Mouse (Mus musculus) embryonic facial prominence, embryonic 13.5 days (tissue): ENCODE data around the gene U90926. TPM values are rescaled to one million over a fixed set of nuclear protein-coding genes. Genes with fewer than 3 reads are reported as not detected.
A peak's percentile ranks its signal among the peaks of the same experiment; 100 is the strongest.

Source experiments
- ATAC-seq: fragments of 200-750 bp; cut with Nextera tagmentation; 2 replicates; pipeline ENCODE4 v1.8.0; 2017; ENCODE audit warnings: low read depth; ENCODE audit not compliant: insufficient number of reproducible peaks, insufficient read depth, low FRiP score, low TSS enrichment
- H3K27ac ChIP-seq: fragments of 300-500 bp; sonication (generic); 2 replicates; pipeline ENCODE4 v1.5.1; 2015; ENCODE audit warnings: moderate library complexity, mild to moderate bottlenecking, inconsistent platforms
- H3K27me3 ChIP-seq: fragments of 300-500 bp; sonication (generic); 2 replicates; pipeline ENCODE4 v1.6.1; 2015; ENCODE audit warnings: mild to moderate bottlenecking, inconsistent platforms
- H3K36me3 ChIP-seq: fragments of 300-500 bp; sonication (generic); 2 replicates; pipeline ENCODE4 v1.6.1; 2015; ENCODE audit warnings: mild to moderate bottlenecking, inconsistent platforms
- H3K4me1 ChIP-seq: fragments of 300-500 bp; sonication (generic); 2 replicates; pipeline ENCODE4 v1.6.1; 2015; ENCODE audit warnings: inconsistent platforms
- H3K4me2 ChIP-seq: fragments of 300-500 bp; sonication (generic); 2 replicates; pipeline ENCODE4 v1.6.1; 2015; ENCODE audit warnings: moderate library complexity, mild to moderate bottlenecking, inconsistent platforms
- H3K4me3 ChIP-seq: fragments of 300-500 bp; sonication (generic); 2 replicates; pipeline ENCODE4 v1.5.1; 2015; ENCODE audit warnings: mild to moderate bottlenecking, inconsistent platforms
- H3K9ac ChIP-seq: fragments of 300-500 bp; sonication (generic); 2 replicates; pipeline ENCODE4 v1.6.1; 2015; ENCODE audit warnings: mild to moderate bottlenecking, inconsistent platforms
- H3K9me3 ChIP-seq: fragments of 300-500 bp; sonication (generic); 2 replicates; pipeline ENCODE4 v1.6.1; 2016; ENCODE audit warnings: inconsistent platforms
- WGBS: fragments of 180-500 bp; shearing (Covaris S2); methylation state at CpG from one replicate; pipeline ENCODE4 v1.1.7; 2015; ENCODE audit warnings: mixed read lengths; 5-methylcytosine and 5-hydroxymethylcytosine counted together
- polyA plus RNA-seq: library from polyadenylated mRNA; unstranded; fragments of >200 nt; fragmentation: Nextera tagmentation; extraction: Ambion mirVana; gene quantifications from 2 replicates; pipeline ENCODE4 v1.2.1, GENCODE M21; 2015

Gene U90926
- polyA plus RNA-seq, 1 experiment from 2014 or later = not detected

GRCm38 (mm10) chr5:92239333-92240232 is 24.4 kb upstream of the U90926 start:
- no peak for ATAC-seq
- Histone ChIP-seq H3K27ac (no peak overlapping the region), H3K4me2 (peak overlapping the region; percentile 41), H3K9ac (no peak overlapping the region), H3K4me3 (no peak overlapping the region), H3K27me3 (peaks cover 4% of the 10 kb centered on the region), H3K9me3 (no peaks in the 10 kb centered on the region), H3K4me1 (no peaks in the 10 kb centered on the region), H3K36me3 (no peaks in the 10 kb centered on the region)
- 41% methylated on average over 29 of the region's 29 CpGs for WGBS

- H3K4me3 ChIP-seq = no peak overlapping the region
- no peaks in the 10 kb centered on the region for H3K36me3 ChIP-seq
- no peak for ATAC-seq
- WGBS = 55% methylated on average over 5 of the region's 5 CpGs
- H3K9me3 ChIP-seq = no peaks in the 10 kb centered on the region
- peaks cover 4% of the 10 kb centered on the region for H3K27me3 ChIP-seq
- H3K4me2 ChIP-seq = no peak overlapping the region
- no peak overlapping the region for H3K9ac ChIP-seq
- H3K4me1 ChIP-seq = no peaks in the 10 kb centered on the region
- no peak overlapping the region for H3K27ac ChIP-seq
These were observed 19.8 kb upstream of the U90926 start for GRCm38 (mm10) chr5:92234939-92235557.

- WGBS = 66% methylated on average over 4 of the region's 4 CpGs
- no peak for ATAC-seq
- H3K27ac ChIP-seq = no peak overlapping the region
- H3K4me3 ChIP-seq = no peak overlapping the region
- no peak overlapping the region for H3K9ac ChIP-seq
- no peaks in the 10 kb centered on the region for H3K36me3 ChIP-seq
- H3K4me1 ChIP-seq = no peaks in the 10 kb centered on the region
- H3K27me3 ChIP-seq = no peaks in the 10 kb centered on the region
- H3K9me3 ChIP-seq = no peaks in the 10 kb centered on the region
- no peak overlapping the region for H3K4me2 ChIP-seq
These were observed 18.2 kb upstream of the U90926 start for GRCm38 (mm10) chr5:92233366-92233765.

- Histone ChIP-seq H3K4me1 (no peaks in the 10 kb centered on the region), H3K27me3 (no peaks in the 10 kb centered on the region), H3K27ac (no peak overlapping the region), H3K9ac (no peak overlapping the region), H3K4me3 (no peak overlapping the region), H3K4me2 (no peak overlapping the region), H3K9me3 (no peaks in the 10 kb centered on the region), H3K36me3 (no peaks in the 10 kb centered on the region)
- 71% methylated on average over 10 of the region's 10 CpGs for WGBS
- ATAC-seq = no peak
These were observed 16.6 kb upstream of the U90926 start for GRCm38 (mm10) chr5:92231836-92232235.

- H3K9ac ChIP-seq = no peak overlapping the region
- H3K4me3 ChIP-seq = no peak overlapping the region
- ATAC-seq = no peak
- H3K27ac ChIP-seq = no peak overlapping the region
- no peak overlapping the region for H3K4me2 ChIP-seq
- 85% methylated on average over 11 of the region's 11 CpGs for WGBS
- H3K9me3 ChIP-seq = no peaks in the 10 kb centered on the region
- no peaks in the 10 kb centered on the region for H3K4me1 ChIP-seq
- H3K36me3 ChIP-seq = no peaks in the 10 kb centered on the region
- no peaks in the 10 kb centered on the region for H3K27me3 ChIP-seq
These were observed 15.1 kb upstream of the U90926 start for GRCm38 (mm10) chr5:92230306-92230705.

- no peaks in the 10 kb centered on the region for H3K9me3 ChIP-seq
- WGBS = 83% methylated on average over 3 of the region's 3 CpGs
- no peak overlapping the region for H3K4me2 ChIP-seq
- no peaks in the 10 kb centered on the region for H3K27me3 ChIP-seq
- no peaks in the 10 kb centered on the region for H3K36me3 ChIP-seq
- no peak overlapping the region for H3K27ac ChIP-seq
- no peak overlapping the region for H3K4me3 ChIP-seq
- no peak for ATAC-seq
- H3K9ac ChIP-seq = no peak overlapping the region
- H3K4me1 ChIP-seq = no peaks in the 10 kb centered on the region
These were observed 14.3 kb upstream of the U90926 start for GRCm38 (mm10) chr5:92229514-92229913.

- Histone ChIP-seq H3K9me3 (no peaks in the 10 kb centered on the region), H3K4me3 (no peak overlapping the region), H3K36me3 (no peaks in the 10 kb centered on the region), H3K27me3 (no peaks in the 10 kb centered on the region), H3K27ac (no peak overlapping the region), H3K9ac (no peak overlapping the region), H3K4me1 (no peaks in the 10 kb centered on the region), H3K4me2 (no peak overlapping the region)
- 23% methylated on average over 10 of the region's 10 CpGs for WGBS
- ATAC-seq = no peak
These were observed 13.6 kb upstream of the U90926 start for GRCm38 (mm10) chr5:92228776-92229175.

- H3K36me3 ChIP-seq = no peaks in the 10 kb centered on the region
- H3K9me3 ChIP-seq = no peaks in the 10 kb centered on the region
- H3K4me1 ChIP-seq = no peaks in the 10 kb centered on the region
- WGBS = 78% methylated on average over 7 of the region's 7 CpGs
- H3K27me3 ChIP-seq = no peaks in the 10 kb centered on the region
- no peak overlapping the region for H3K4me2 ChIP-seq
- ATAC-seq = no peak
- no peak overlapping the region for H3K27ac ChIP-seq
- no peak overlapping the region for H3K9ac ChIP-seq
- no peak overlapping the region for H3K4me3 ChIP-seq
These were observed 12.6 kb upstream of the U90926 start for GRCm38 (mm10) chr5:92227782-92228181.

- Histone ChIP-seq H3K9ac (no peak overlapping the region), H3K4me1 (no peaks in the 10 kb centered on the region), H3K9me3 (no peaks in the 10 kb centered on the region), H3K4me3 (no peak overlapping the region), H3K36me3 (no peaks in the 10 kb centered on the region), H3K27ac (no peak overlapping the region), H3K27me3 (no peaks in the 10 kb centered on the region), H3K4me2 (no peak overlapping the region)
- no peak for ATAC-seq
- 91% methylated on average over 8 of the region's 8 CpGs for WGBS
These were observed 5.2 kb upstream of the U90926 start for GRCm38 (mm10) chr5:92220287-92220902.

- Histone ChIP-seq H3K9me3 (no peaks in the 10 kb centered on the region), H3K4me1 (no peaks in the 10 kb centered on the region), H3K4me2 (no peak overlapping the region), H3K27me3 (no peaks in the 10 kb centered on the region), H3K9ac (no peak overlapping the region), H3K4me3 (no peak overlapping the region), H3K27ac (no peak overlapping the region), H3K36me3 (no peaks in the 10 kb centered on the region)
- 73% methylated on average over 6 of the region's 6 CpGs for WGBS
- no peak for ATAC-seq
These were observed 4.6 kb upstream of the U90926 start for GRCm38 (mm10) chr5:92219826-92220225.

- Histone ChIP-seq H3K4me1 (no peaks in the 10 kb centered on the region), H3K36me3 (no peaks in the 10 kb centered on the region), H3K4me2 (no peak overlapping the region), H3K27me3 (no peaks in the 10 kb centered on the region), H3K27ac (no peak overlapping the region), H3K9ac (no peak overlapping the region), H3K9me3 (no peaks in the 10 kb centered on the region), H3K4me3 (no peak overlapping the region)
- WGBS = 31% methylated on average over 17 of the region's 17 CpGs
- no peak for ATAC-seq
These were observed 3.9 kb upstream of the U90926 start for GRCm38 (mm10) chr5:92218915-92219793.
